Mouse (Mus musculus): ENCODE results near the gene Cald1. TPM values are rescaled to one million over a fixed set of nuclear protein-coding genes. Genes with fewer than 3 reads are reported as not detected.

Cald1 gene
- polyA plus RNA-seq, 1 experiment from 2014 or later: 232 TPM

DNA sequence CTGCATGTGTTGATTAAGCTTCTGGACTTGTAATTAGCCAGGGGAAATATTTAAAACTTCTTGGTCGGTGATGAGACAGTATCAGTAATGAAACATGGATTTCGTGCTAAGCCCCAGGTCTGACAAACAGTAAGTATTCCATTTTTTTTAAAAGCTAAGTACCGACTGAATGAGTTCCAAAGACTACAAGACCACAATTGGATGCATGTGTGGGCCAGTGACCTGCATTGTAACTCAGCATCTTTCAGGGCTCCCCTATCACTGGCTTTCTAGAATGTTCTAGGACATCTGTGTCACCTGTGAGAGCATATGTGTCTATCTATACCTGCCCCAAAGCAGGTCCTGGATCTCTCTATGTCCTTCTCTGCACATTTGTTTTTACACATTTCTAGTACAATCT, 984 bp upstream of the Cald1 start:
- Histone ChIP-seq H3K4me1 (peaks cover 56% of the 10 kb centered on the region), H3K36me3 (replicated peaks) (no peaks in the 10 kb centered on the region), H3K27ac (replicated peaks) (0 out of 2 replicates have a peak overlapping the region, but pooled peaks have one; percentile 87), H3K27me3 (replicated peaks; ENCODE audit: low read depth, poor library complexity, severe bottlenecking) (no peaks in the 10 kb centered on the region), H3K4me3 (no peak overlapping the region), H3K9me3 (no peaks in the 10 kb centered on the region)
- DNase-seq (ENCODE audit: low spot score): no peak
- 67% methylated on average over 3 of the region's 3 CpGs for WGBS

DNA sequence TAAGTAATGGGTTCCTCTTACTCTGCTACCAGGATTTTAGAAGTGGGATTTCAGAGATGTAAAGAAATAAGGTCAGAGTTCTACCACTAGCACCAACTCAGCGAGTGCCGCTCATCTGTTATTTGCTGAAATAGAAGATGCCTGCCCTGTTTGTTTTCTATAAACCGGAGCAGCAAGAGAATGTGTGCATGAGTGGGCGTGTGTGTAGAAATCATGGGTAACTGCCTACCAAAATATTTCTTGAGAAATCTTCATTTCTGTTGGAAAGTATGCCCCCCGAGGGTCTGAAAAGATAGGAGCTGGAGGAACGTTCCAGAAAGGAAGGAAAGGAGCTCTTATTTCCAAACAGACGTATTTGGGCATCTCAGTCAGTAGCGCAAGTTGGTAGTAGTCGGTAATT, 871 bp downstream of the Cald1 start:
- Histone ChIP-seq H3K4me3 (peak overlapping the region; percentile 58), H3K4me1 (peaks cover 67% of the 10 kb centered on the region), H3K27ac (replicated peaks) (peak overlapping the region; percentile 87)

DNA sequence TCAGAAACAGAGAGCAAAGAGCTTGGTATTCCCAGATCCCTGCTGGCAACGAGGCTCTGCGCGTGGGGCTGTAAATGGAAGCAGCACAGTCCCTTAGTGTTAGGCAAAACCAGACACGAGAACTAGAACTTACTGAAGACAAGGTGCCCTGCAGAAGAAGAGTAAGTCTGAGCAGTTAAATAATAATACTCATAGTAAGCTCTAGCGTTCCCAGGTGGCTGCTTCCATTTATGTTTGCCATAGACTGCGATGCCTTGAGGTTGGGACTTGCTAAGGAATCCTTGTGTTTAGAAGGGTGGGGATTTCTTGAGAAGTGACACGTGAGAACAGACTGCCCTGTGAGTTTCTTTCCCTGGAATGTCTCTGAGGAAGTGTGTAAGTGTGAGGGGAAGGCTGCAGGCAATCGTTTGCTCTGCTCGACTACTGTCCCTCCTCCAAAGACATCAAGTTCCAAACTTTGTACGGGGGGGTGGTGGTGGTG, 1.4 kb downstream of the Cald1 start:
- no peaks in the 10 kb centered on the region for H3K36me3 ChIP-seq (replicated peaks)
- no peaks in the 10 kb centered on the region for H3K9me3 ChIP-seq
- H3K4me3 ChIP-seq: peak overlapping the region; percentile 58
- peak overlapping the region; percentile 87 for H3K27ac ChIP-seq (replicated peaks)
- WGBS: 38% methylated on average over 10 of the region's 10 CpGs
- peaks cover 67% of the 10 kb centered on the region for H3K4me1 ChIP-seq
- DNase-seq (ENCODE audit: low spot score): no peak
- H3K27me3 ChIP-seq (replicated peaks; ENCODE audit: low read depth, poor library complexity, severe bottlenecking): no peaks in the 10 kb centered on the region

More for the DNA sequence above, 871 bp downstream of the Cald1 start:
- no peaks in the 10 kb centered on the region for H3K9me3 ChIP-seq
- no peak for DNase-seq (ENCODE audit: low spot score)
- 53% methylated on average over 9 of the region's 9 CpGs for WGBS
- H3K36me3 ChIP-seq (replicated peaks): no peaks in the 10 kb centered on the region
- H3K27me3 ChIP-seq (replicated peaks; ENCODE audit: low read depth, poor library complexity, severe bottlenecking): no peaks in the 10 kb centered on the region

DNA sequence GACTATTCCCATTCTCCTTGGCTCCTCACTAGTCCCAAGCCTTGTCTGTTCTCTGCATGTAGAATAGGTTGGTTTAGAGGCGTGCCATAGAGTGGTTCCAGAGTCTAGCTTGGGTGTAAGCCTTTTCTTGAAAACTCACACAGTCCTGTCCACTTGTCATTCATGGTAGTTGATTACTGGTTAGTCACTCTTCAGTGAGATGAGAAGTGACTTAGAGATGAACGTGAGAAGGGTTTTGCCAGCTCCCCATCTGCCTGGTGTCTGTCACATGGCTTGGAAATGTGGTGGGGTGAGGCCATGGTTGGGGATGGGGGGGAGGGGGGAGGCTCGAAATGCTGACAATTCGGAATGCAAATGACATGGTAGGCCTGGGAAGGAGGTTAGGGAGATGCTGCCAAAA, 2.5 kb downstream of the Cald1 start:
- H3K4me3 ChIP-seq: peak overlapping the region; percentile 58; the same call in 1 of the 2 replicates

DNA sequence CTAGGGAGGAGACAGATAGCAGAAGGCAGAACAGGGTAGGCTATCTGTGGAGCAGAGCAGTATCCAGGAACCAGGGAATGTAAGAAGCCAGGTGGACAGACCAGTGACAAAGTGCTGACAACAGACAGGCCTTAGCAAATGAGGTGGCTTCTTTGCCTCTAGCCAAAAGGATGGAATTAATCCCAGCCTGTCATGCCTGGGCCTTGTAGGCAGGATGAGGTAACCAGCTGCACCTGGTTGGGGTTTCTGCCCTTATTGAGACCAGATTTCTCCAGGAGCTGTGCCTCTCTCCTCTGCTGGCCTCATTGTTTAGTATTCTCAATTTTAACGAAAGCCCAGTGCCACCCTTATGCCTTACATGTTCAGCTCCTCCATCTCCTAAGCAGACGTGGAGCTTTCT, 3.8 kb downstream of the Cald1 start:
- H3K27ac ChIP-seq (replicated peaks): peak overlapping the region; percentile 59
- H3K9me3 ChIP-seq: no peaks in the 10 kb centered on the region
- peaks cover 70% of the 10 kb centered on the region for H3K4me1 ChIP-seq
- H3K4me3 ChIP-seq: no peak overlapping the region
- H3K36me3 ChIP-seq (replicated peaks): no peaks in the 10 kb centered on the region
- no peaks in the 10 kb centered on the region for H3K27me3 ChIP-seq (replicated peaks; ENCODE audit: low read depth, poor library complexity, severe bottlenecking)
- peak; percentile 59 for DNase-seq (ENCODE audit: low spot score)
- 57% methylated on average over 2 of the region's 2 CpGs for WGBS

More for the DNA sequence above, 2.5 kb downstream of the Cald1 start:
- Histone ChIP-seq H3K27ac (replicated peaks) (peak overlapping the region; percentile 19; the same call in 1 of the 2 replicates), H3K4me1 (peaks cover 71% of the 10 kb centered on the region), H3K36me3 (replicated peaks) (no peaks in the 10 kb centered on the region), H3K27me3 (replicated peaks; ENCODE audit: low read depth, poor library complexity, severe bottlenecking) (no peaks in the 10 kb centered on the region), H3K9me3 (no peaks in the 10 kb centered on the region)
- DNase-seq (ENCODE audit: low spot score): no peak
- WGBS: 81% methylated on average over 4 of the region's 4 CpGs

DNA sequence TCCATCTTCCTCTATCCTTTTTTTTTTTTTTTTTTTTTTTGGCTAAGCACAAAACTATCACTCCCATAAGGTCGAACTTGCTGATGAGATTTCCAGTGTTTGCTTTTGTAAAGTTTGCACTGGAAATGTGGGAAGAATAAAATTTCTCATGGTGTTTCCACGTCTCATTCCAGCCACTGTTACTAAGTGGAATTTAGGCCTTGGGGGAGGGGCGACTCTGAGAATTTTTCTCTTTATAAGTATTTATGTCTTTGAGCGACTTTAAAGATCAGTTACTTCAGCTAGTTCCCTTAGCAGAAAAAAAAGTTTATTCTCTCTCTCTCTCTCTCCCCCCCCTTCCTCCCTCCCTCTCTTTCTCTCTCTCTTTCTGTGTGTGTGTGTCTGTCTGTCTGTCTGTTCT, 8.1 kb downstream of the Cald1 start:
- Histone ChIP-seq H3K4me3 (no peak overlapping the region), H3K27ac (replicated peaks) (no peak overlapping the region), H3K36me3 (replicated peaks) (no peaks in the 10 kb centered on the region), H3K27me3 (replicated peaks; ENCODE audit: low read depth, poor library complexity, severe bottlenecking) (no peaks in the 10 kb centered on the region), H3K9me3 (no peaks in the 10 kb centered on the region), H3K4me1 (peaks cover 60% of the 10 kb centered on the region)
- peak; percentile 5 for DNase-seq (ENCODE audit: low spot score)
- 63% methylated on average over 4 of the region's 4 CpGs for WGBS

DNA sequence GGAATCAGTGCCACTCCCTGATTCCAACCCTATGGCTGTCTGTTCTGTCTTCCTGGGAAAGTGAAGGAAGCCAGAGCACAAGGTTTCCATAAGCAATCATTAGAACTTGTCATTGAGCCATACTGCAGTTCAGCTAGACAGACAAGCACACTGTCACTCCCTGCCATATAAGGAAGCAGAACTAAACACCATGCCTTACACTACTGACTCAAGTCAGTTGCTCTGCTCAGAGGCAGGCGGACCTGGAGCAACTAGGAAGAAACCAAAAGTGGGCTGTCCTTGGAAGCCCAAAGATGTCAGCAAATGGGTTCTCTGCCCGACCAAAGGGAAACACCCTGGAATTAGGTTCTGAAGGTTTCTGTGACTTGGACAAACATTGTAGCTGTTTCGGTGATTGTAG, 10.3 kb downstream of the Cald1 start:
- DNase-seq (ENCODE audit: low spot score): no peak

DNA sequence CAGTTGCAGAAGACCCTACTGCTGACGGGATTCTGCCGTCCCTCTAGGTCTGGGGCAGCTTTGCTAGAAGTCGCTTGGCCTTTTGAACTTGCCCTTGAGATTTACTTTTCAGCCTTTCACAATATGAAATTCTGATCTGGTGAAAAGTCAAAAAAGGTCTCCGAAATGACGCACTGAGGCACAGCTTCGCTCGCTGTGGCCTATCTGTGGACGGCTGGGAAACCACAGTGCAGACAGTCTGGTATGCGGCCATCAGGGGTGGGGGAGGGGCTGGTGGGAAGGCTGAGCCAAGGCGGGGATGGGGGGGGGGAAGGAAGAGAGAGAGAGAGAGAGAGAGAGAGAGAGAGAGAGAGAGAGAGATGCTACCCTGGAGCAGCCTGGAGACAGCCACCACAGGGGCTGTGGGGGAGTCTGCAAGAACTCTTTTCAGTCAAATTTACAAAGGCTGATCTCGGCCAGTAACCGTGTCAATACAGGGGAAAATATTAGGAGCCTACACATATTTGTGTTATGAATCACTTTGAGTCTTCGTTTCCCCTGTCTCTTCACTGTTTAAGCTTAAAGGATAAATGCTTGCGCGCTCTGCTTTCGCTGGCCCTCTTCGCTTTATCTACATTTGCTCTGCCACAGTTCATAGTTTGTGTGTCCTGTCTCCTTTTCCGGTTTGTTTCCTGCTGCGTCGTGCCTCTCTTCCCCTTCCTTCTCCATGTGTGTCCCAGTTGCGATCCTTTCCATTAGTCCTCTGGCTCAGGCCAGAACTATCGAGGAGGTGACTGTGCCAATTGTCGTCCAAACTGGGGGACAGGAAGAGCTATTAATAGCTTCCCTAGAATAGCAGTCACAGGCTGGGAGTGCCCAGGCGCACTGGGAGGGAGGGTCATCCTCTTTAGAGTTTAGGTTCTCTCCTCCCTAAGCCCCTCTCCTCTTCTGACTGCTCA, 11.9 kb downstream of the Cald1 start:
- DNase-seq (ENCODE audit: low spot score): peak; percentile 75
- peak overlapping the region; percentile 81 for H3K27ac ChIP-seq (replicated peaks)
- peak overlapping the region; percentile 26; the same call in 1 of the 2 replicates for H3K4me3 ChIP-seq
- 37% methylated on average over 24 of the region's 24 CpGs for WGBS
- H3K9me3 ChIP-seq: no peaks in the 10 kb centered on the region
- no peaks in the 10 kb centered on the region for H3K36me3 ChIP-seq (replicated peaks)
- H3K4me1 ChIP-seq: peaks cover 54% of the 10 kb centered on the region
- H3K27me3 ChIP-seq (replicated peaks; ENCODE audit: low read depth, poor library complexity, severe bottlenecking): no peaks in the 10 kb centered on the region

More for the DNA sequence above, 10.3 kb downstream of the Cald1 start:
- H3K27ac ChIP-seq (replicated peaks): peak overlapping the region; percentile 81; the same call in 1 of the 2 replicates
- H3K4me1 ChIP-seq: peaks cover 55% of the 10 kb centered on the region
- H3K4me3 ChIP-seq: no peak overlapping the region
- H3K9me3 ChIP-seq: no peaks in the 10 kb centered on the region
- no peaks in the 10 kb centered on the region for H3K27me3 ChIP-seq (replicated peaks; ENCODE audit: low read depth, poor library complexity, severe bottlenecking)
- no peaks in the 10 kb centered on the region for H3K36me3 ChIP-seq (replicated peaks)
- WGBS: 85% methylated on average over 3 of the region's 3 CpGs

DNA sequence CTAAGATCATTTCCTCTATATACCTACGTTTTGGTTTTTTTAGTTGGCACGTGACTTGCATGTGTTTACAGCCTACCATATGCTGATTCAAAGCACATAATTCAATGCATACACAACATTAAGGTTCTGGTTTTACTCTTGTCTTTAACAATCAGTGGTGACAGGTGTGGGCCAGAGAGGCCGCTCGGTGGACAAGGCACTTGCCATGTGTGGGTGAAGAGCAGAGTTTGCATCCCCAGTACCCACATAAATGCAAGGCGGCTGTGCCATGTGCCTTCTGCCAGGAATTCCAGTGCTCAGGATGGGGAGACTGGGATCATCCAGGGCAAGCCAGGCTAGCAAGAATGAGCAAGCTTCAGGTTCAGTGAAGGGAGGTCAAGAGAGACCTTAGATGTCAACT, 14.8 kb downstream of the Cald1 start:
- no peaks in the 10 kb centered on the region for H3K27me3 ChIP-seq (replicated peaks; ENCODE audit: low read depth, poor library complexity, severe bottlenecking)
- WGBS: 84% methylated on average over 5 of the region's 5 CpGs
- DNase-seq (ENCODE audit: low spot score): no peak
- peak overlapping the region; percentile 27; the same call in 1 of the 2 replicates for H3K27ac ChIP-seq (replicated peaks)
- H3K36me3 ChIP-seq (replicated peaks): no peaks in the 10 kb centered on the region
- peaks cover 43% of the 10 kb centered on the region for H3K4me1 ChIP-seq
- H3K4me3 ChIP-seq: no peak overlapping the region
- no peaks in the 10 kb centered on the region for H3K9me3 ChIP-seq

DNA sequence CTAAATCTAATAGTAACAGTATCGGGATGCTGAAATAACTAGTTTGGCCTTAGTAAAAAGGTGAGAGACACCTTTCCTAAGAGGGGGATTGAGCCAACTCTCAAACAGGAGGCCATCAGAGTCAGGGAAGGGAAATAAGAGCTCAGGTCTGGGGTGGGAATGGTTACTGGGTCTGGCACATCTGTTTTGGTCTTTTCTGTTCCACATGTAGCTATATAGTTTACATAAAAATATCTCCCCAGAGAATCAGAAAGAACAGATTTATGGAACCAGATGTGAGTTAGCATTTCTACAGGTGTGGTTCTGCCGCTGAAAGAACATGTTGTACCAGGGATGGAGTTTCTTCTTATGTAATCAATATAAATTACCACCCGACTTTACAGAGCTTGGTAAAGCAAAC, 17.1 kb downstream of the Cald1 start:
- 83% methylated on average over 3 of the region's 3 CpGs for WGBS

DNA sequence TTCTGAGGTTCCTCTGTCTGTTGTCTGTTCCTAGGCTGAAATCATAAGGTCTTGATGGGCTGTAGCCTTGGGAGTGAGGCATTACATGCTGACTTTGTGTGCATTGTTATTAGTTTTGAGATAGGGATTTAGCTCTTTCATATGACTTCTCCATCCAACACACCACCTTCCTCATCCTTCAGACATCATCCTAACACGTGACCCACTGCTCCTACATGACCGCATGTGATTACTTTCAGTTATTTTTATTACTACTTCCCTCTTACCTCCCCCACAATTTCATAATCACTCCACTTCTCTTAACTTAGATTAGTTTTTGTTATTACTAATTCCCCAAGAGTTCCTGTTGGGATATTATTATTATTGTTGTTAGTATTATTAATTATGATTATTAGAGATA, 21.2 kb downstream of the Cald1 start:
- no peak overlapping the region for H3K4me3 ChIP-seq
- no peaks in the 10 kb centered on the region for H3K9me3 ChIP-seq
- DNase-seq (ENCODE audit: low spot score): peak; percentile 6
- peak overlapping the region; percentile 40; the same call in 1 of the 2 replicates for H3K27ac ChIP-seq (replicated peaks)
- peaks cover 22% of the 10 kb centered on the region for H3K4me1 ChIP-seq
- no peaks in the 10 kb centered on the region for H3K27me3 ChIP-seq (replicated peaks; ENCODE audit: low read depth, poor library complexity, severe bottlenecking)
- 77% methylated on average over 2 of the region's 2 CpGs for WGBS
- no peaks in the 10 kb centered on the region for H3K36me3 ChIP-seq (replicated peaks)

More for the DNA sequence above, 17.1 kb downstream of the Cald1 start:
- Histone ChIP-seq H3K4me3 (no peak overlapping the region), H3K36me3 (replicated peaks) (no peaks in the 10 kb centered on the region), H3K9me3 (no peaks in the 10 kb centered on the region), H3K27me3 (replicated peaks; ENCODE audit: low read depth, poor library complexity, severe bottlenecking) (no peaks in the 10 kb centered on the region), H3K27ac (replicated peaks) (no peak overlapping the region), H3K4me1 (peaks cover 34% of the 10 kb centered on the region)
- DNase-seq (ENCODE audit: low spot score): no peak

DNA sequence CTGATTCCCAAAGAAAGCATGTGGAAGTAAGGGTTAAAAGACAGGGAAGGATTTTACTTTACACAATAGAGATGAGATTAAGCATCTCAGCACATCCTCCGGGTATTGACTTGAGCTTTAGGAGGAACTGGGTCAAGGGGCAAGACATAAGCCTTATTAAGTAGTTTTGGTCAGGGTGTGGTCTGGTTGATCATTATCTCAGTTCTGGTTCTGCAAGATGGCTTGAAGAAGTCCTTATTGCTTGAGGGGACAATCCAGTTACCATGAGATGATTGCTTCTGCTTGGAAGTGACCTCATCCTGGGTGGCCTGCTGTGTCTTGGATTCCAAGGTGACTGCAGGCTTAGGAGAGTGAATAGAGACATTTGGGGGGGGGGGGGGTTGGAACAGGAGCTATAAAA, 21.9 kb downstream of the Cald1 start:
- no peaks in the 10 kb centered on the region for H3K36me3 ChIP-seq (replicated peaks)
- 30% methylated on average over 1 of the region's 1 CpGs for WGBS
- H3K9me3 ChIP-seq: no peaks in the 10 kb centered on the region
- peak; percentile 19 for DNase-seq (ENCODE audit: low spot score)
- H3K27ac ChIP-seq (replicated peaks): peak overlapping the region; percentile 65
- no peak overlapping the region for H3K4me3 ChIP-seq
- no peaks in the 10 kb centered on the region for H3K27me3 ChIP-seq (replicated peaks; ENCODE audit: low read depth, poor library complexity, severe bottlenecking)
- peaks cover 22% of the 10 kb centered on the region for H3K4me1 ChIP-seq

DNA sequence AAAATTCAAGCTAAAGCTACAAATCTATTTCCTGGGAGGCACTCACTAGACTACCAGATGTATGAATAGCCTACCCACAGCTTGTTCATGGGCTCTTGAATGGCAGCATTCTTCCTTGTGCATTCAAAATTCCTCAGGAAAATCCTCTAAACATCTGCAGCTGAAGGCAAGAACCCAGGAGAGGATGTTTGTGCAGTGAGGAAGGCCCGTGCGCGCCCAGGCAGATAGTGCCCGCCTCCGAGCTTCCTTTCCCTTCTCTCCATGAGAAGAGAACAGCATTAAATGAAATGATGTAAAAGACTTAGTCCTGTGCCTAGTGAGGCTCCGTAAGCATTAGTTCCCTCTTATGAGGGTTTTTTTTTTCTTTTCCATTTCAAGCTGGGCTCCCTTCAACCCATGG, 24.6 kb downstream of the Cald1 start:
- Histone ChIP-seq H3K4me1 (peaks cover 22% of the 10 kb centered on the region), H3K27me3 (replicated peaks; ENCODE audit: low read depth, poor library complexity, severe bottlenecking) (no peaks in the 10 kb centered on the region), H3K27ac (replicated peaks) (no peak overlapping the region), H3K9me3 (no peaks in the 10 kb centered on the region), H3K36me3 (replicated peaks) (no peaks in the 10 kb centered on the region), H3K4me3 (no peak overlapping the region)
- peak; percentile 9 for DNase-seq (ENCODE audit: low spot score)
- 62% methylated on average over 6 of the region's 6 CpGs for WGBS

All from embryonic facial prominence, embryonic 10.5 days (tissue).